Mouse (Mus musculus) B cell, adult 2 months (primary cell): ENCODE measurements around the gene Lrrc1.

Experiments used
- DNase-seq, 2 experiments: peaks; one replicate each; pipeline ENCODE4 v3.0.0; 2022

The Lrrc1 gene

DNA sequence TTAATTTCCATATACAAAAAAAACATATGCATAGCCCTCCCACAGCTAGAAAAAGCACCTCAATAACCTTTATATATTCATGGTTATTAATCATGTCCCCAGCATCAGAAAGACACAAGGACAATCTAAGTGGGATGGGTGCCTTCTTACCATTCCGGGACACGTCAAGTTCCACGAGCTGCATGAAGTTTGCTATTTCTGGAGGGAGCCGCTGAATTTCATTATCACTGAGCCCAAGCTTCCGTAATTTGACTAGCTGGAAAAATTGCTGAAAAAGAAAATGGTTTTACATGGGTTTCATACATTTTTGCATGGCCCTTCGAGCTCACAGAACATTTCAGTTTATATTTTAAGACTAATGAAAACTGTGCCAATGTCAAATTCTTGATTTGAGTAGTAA lies 45.6 kb downstream of the Lrrc1 start:
- no peak for DNase-seq

DNA sequence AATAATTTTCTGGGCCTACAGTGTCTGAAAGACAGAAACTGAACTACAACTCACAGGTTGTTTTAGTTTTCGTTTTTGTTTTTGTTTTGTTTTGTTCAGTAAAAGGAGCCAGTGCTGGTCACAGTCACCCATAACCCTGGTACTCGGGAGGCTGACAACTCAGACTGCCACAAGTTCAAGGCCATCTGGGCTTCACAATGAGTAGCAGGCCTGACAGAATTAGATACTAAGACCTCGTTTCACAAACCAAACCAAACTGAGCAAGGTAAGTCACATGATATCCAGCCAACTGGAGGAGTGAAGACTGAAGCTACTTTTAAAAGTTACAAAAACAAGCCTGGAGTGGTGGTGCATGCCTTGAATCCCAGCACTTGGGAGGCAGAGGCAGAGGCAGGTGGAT lies 46.3 kb downstream of the Lrrc1 start:
- no peak for DNase-seq

GRCm38 (mm10) chr9:77497173-77497572 lies 47.5 kb downstream of the Lrrc1 start:
- DNase-seq = no peak

DNA sequence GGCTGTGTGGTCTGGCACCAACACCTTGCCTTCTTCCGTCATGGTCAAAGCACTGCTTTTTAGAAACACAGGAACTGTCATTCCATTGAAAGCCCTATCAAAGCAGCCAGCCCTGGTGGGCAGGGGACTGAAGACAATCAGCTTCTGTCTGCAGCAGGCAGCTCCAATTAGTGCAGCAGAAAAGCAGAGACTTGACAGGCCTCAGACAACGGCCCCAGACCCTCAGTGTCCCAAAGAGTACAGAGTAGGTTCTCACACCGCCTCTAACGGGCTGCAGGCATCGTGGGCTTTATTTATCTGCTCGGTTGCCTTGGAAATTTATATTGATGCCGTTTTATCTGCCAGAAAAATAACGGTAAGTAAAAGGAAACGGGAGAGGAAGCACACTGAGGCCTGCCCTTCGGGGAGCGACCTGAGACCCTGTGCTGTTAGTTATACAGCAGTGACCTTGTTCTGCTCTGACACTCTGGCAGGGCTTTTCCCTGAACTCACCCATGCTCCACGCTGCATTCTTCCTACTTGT lies 48.1 kb downstream of the Lrrc1 start:
- DNase-seq = no peak

DNA sequence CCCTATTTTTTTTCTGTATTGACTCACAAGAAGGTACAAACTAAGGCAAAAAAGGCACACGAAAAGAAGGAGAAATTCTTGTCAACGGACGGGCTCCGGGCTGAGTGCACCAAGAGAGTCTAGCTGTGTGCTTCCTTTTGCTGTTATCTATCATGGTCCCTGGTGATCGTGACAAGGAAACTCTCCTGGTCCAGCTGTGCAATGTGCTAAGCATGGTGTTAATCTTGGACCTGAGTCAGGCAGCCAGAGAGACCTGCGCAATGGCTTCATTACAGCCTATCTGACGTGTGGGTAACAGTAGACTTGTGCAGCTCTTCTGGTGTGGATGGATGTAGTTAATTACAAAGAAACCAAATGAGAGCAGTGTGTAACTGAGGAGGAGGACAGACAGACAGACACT lies 50.4 kb downstream of the Lrrc1 start:
- no peak for DNase-seq

GRCm38 (mm10) chr9:77488611-77489010 lies 56.1 kb downstream of the Lrrc1 start:
- DNase-seq = no peak

DNA sequence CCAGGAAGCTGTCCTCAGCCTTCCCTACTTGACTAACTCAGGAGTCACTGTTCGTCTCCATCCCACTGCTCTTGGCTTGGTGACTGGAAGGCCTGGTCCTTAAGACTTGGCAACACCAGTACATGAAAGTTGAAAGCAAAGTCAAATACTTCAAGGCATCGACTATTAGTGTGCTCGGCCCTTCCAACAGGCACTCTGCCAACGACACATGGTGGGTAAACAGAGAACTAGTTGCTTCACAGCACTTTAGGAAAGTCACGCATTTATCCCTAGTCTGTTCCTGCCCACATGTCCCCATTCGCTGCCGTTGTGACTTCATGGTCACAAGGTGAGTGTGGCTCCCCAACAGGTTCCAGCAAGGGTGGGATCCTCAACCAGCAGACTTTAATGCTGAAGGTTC lies 57.2 kb downstream of the Lrrc1 start:
- no peak for DNase-seq

- DNase-seq = no peak
Observed at GRCm38 (mm10) chr9:77485915-77486314, 58.8 kb downstream of the Lrrc1 start.

DNA sequence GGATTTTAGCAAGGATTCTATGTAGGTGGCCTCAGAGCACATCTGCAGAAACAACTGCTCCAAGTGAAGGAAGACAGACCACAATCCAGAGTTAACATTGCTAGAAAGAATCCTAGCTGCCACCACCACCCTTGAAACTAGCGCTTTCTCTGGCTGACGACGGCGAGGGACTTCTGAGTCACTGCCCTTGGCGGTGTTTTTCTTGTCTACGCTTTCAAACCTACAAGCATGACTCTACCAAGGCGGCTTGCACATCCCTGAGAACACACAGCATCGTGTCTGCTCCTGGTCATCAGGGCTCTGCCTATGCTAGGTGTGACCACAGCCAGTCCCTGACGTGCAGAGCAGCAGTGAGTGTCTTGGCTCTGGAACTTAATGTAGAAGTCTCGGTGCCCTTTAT lies 59.9 kb downstream of the Lrrc1 start:
- no peak for DNase-seq

GRCm38 (mm10) chr9:77483559-77483958 lies 61.1 kb downstream of the Lrrc1 start:
- DNase-seq = no peak

DNA sequence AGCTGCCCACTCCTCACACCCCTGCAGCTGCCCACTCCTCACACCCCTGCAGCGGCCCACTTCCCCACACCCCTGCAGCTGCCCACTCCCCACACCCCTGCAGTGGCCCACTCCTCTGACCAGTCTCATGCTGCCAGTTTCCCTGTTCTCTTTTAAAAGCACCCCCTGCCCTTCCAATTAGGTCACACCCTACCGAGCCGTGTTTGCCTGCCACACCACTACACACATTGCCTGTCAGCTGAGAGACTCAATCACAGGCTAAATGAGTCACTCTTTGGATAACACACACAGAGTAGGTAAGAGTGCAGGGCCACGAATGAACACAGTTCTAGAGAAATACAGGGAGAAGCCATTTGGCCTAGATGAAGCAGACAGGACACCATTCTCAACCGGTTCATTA lies 62.4 kb downstream of the Lrrc1 start:
- DNase-seq = no peak

GRCm38 (mm10) chr9:77481380-77481779 lies 63.3 kb downstream of the Lrrc1 start:
- DNase-seq = no peak

- no peak for DNase-seq
Observed at GRCm38 (mm10) chr9:77480574-77481319, 63.9 kb downstream of the Lrrc1 start.

DNA sequence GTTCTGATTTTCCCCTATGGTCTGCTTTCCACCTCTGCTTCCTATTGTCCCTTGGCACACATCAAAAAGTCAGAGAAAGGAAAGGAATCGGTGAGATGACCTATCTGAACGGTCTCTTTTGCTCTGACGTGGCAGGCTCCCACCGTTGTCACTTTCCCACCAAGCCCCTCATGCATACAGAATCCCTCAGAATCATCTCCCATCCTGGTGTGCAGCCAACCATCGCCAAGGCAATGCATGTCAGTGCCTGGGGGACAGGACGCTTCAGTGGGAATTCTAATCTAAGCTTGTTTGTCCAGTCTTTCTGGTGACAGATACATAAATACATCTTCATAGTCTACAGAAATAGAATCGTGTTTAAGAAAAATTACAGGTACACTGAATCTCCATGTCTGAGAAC lies 64.7 kb downstream of the Lrrc1 start:
- no peak for DNase-seq

- DNase-seq = no peak
Observed at GRCm38 (mm10) chr9:77478166-77478920, 66.3 kb downstream of the Lrrc1 start.

- DNase-seq = no peak
Observed at GRCm38 (mm10) chr9:77474535-77474934, 70.1 kb downstream of the Lrrc1 start.

DNA sequence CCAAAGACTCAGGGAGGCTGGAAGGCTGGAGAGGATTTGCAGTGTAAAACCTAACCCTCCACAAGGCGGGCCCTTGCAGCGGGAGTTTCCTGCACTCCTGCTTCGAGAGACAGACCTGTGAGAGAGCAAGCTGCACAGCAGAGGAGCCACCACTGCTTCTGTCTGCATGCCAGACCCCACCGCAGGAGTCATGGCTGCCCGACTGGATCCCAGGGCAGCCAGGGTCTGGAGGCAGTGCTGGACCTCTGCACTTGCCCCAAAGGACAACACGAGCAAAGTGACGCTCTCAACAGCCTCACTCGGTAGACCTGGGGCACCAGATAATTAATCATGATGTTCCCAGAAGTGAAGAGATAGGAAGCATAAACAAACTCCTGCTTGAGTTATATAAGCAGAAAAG lies 72.1 kb downstream of the Lrrc1 start:
- DNase-seq = no peak

GRCm38 (mm10) chr9:77471646-77472220 lies 72.9 kb downstream of the Lrrc1 start:
- DNase-seq = no peak

DNA sequence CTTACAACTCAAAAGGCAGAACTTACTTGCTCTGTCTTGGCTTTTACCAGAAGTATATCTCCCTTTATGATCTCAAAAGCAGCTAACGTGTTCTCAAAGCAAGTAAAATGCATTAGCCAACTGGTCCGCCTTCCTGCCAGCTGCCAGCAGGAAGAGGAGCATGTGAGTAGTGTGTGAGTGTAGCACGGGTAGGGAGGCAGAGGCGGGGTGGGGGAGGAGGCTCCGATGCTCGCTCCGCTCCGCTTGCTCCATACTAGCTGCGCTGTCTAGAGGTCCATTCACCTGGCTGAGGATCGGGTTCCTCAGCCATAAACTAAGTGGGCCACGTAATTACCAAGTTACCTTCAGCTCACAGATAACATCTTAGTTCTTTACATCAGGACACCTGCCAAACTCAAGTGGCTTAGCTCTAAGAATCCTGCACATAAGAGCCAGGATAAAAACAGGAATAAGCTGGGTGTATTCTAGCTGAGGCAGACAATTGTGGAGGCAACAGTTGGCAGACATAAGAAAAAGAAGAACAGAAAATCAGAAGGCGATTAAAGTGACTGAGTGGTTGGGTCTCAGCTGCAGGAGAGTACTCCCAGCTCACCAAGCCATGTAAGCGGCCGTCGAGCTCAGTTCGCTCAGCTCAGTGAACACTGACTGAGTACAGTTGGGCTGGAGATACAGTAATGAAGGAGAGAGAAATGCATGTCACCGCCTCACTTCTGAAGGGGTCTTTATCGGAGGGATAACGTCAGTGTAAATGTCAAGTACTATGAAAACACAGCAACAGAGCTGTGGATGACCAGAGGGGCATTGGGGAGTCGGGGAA lies 74.7 kb downstream of the Lrrc1 start:
- peak; percentile 12 to 14 for DNase-seq

GRCm38 (mm10) chr9:77466926-77467325 lies 77.7 kb downstream of the Lrrc1 start:
- DNase-seq = no peak

DNA sequence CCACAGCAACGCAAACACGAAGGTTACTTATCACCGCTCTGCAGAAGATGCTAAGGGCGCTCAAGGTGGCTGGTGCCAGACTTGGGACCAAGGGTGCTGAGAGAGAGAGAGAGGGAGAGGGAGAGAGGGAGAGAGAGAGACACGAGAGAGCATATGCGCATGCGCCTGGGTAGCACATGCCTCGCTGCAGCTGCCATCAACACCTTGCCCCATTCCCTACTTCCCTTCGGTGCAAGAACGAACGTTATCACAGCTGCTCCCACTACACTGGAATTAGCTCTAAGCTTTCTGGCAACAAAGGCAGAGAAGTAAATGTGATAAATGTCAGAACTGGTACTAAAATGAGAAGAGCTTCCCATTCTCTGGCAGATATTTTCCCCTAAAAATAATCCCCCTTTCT lies 79.3 kb downstream of the Lrrc1 start:
- DNase-seq = no peak

GRCm38 (mm10) chr9:77463861-77464260 lies 80.8 kb downstream of the Lrrc1 start:
- DNase-seq = no peak

DNA sequence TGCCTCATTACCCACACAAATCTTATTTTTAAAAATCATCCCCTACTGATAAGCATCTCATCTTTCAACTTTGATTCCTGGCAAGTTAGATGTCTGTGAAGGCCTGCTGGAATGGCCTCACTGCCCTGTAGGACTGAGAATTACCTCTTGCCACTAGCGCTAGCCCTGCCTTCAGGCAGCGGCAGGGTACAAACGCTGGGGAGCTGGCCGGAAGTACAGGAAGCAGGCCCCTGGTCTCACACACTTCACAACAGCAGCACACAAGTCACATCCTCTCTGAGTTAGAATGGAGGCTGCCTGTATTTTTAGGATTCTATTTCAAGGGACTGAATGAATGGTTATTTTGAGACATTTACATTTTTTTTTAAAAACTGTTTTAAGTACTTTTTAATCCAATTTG lies 81.5 kb downstream of the Lrrc1 start:
- no peak for DNase-seq
